Mouse (Mus musculus): ENCODE data around the gene Dnajb12. TPM values are rescaled to one million over a fixed set of nuclear protein-coding genes. Genes with fewer than 3 reads are reported as not detected.
"Not testable (repeated sequence)": the region's sequence is repeated elsewhere in the genome, so short reads cannot be mapped to it uniquely, and the experiment has no call there.

The Dnajb12 gene
- polyA plus RNA-seq, 1 experiment from 2014 or later: 20.7 TPM

- Histone ChIP-seq H3K9ac (no peak overlapping the region), H3K4me3 (no peak overlapping the region), H3K4me1 (no peaks in the 10 kb centered on the region), H3K9me3 (no peaks in the 10 kb centered on the region), H3K4me2 (no peak overlapping the region), H3K27me3 (no peaks in the 10 kb centered on the region), H3K27ac (no peak overlapping the region), H3K36me3 (peaks cover 6% of the 10 kb centered on the region; the same call in 1 of the 2 replicates)
- no peak for ATAC-seq (ENCODE audit: insufficient number of reproducible peaks, insufficient read depth, low FRiP score, low TSS enrichment, low read depth)
- WGBS: 73% methylated on average over 7 of the region's 7 CpGs
These were observed 30.0 kb upstream of the Dnajb12 start for GRCm38 (mm10) chr10:59849371-59849770.

GRCm38 (mm10) chr10:59857157-59857556, 22.2 kb upstream of the Dnajb12 start:
- H3K36me3 ChIP-seq: no peaks in the 10 kb centered on the region
- no peak overlapping the region for H3K9ac ChIP-seq
- no peak for ATAC-seq (ENCODE audit: insufficient number of reproducible peaks, insufficient read depth, low FRiP score, low TSS enrichment, low read depth)
- H3K4me2 ChIP-seq: no peak overlapping the region
- peaks cover 14% of the 10 kb centered on the region; the same call in 1 of the 2 replicates for H3K4me1 ChIP-seq
- no peaks in the 10 kb centered on the region for H3K27me3 ChIP-seq
- no peaks in the 10 kb centered on the region for H3K9me3 ChIP-seq
- H3K27ac ChIP-seq: no peak overlapping the region
- no peak overlapping the region for H3K4me3 ChIP-seq
- 88% methylated on average over 5 of the region's 5 CpGs for WGBS

GRCm38 (mm10) chr10:59860684-59861083, 18.7 kb upstream of the Dnajb12 start:
- no peaks in the 10 kb centered on the region for H3K9me3 ChIP-seq
- no peak for ATAC-seq (ENCODE audit: insufficient number of reproducible peaks, insufficient read depth, low FRiP score, low TSS enrichment, low read depth)

DNA sequence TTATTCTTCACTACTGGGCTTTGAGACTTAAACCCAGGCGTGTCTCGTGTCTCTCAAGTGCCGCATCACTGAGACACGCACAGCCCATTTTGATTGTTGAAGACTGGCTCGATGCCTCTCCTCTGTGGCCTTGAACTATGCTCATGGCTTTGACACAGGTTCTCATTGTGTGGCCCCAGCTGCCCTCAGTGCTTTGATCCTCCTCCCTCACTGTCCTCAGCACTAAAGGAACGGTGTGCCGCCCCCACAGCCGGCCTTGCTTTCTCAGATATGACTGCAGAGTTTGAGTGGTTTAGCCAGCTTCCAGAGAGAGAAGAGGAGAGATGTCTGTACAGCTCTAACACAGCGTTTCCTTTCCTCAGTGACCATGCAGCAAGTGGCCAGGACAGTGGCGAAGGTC, 18.2 kb upstream of the Dnajb12 start:
- 85% methylated on average over 10 of the region's 10 CpGs for WGBS
- ATAC-seq (ENCODE audit: insufficient number of reproducible peaks, insufficient read depth, low FRiP score, low TSS enrichment, low read depth): no peak

More at GRCm38 (mm10) chr10:59860684-59861083, 18.7 kb upstream of the Dnajb12 start:
- Histone ChIP-seq H3K36me3 (peaks cover 17% of the 10 kb centered on the region), H3K9ac (no peak overlapping the region), H3K27me3 (no peaks in the 10 kb centered on the region), H3K4me2 (no peak overlapping the region), H3K4me3 (no peak overlapping the region), H3K27ac (no peak overlapping the region), H3K4me1 (peaks cover 16% of the 10 kb centered on the region; the same call in 1 of the 2 replicates)
- WGBS: 87% methylated on average over 9 of the region's 9 CpGs

DNA sequence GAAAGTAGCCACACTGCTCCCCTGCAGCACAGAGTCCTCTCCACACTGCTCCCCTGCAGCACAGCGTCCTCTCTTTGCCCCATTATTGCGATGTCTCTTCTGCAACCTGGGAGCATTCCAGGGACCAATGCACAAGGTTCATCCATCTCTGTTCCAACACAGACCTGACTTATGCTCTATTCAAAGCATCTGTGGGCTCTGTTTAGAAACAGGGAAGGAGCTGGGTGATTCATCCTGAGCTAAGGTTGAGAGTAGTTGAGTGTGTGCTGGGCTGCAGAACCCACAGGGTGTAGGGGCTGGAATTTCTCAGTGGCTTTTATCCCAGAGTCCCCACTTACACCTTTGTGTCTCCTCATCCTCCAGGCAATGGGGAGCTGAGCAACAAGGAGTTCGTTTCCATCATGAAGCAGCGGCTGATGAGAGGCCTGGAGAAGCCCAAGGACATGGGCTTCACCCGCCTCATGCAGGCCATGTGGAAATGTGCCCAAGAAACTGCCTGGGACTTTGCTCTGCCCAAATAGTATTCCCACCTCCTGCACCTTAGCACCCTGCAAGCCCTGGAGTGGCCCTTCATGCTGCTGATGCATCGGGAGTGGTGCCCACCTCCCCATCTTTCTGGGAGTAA, 16.4 kb upstream of the Dnajb12 start:
- Histone ChIP-seq H3K4me3 (no peak overlapping the region), H3K9ac (no peak overlapping the region), H3K4me1 (peaks cover 16% of the 10 kb centered on the region; the same call in 1 of the 2 replicates), H3K9me3 (no peaks in the 10 kb centered on the region), H3K4me2 (no peak overlapping the region), H3K36me3 (peaks cover 17% of the 10 kb centered on the region), H3K27ac (no peak overlapping the region), H3K27me3 (no peaks in the 10 kb centered on the region)
- ATAC-seq (ENCODE audit: insufficient number of reproducible peaks, insufficient read depth, low FRiP score, low TSS enrichment, low read depth): no peak
- 84% methylated on average over 6 of the region's 6 CpGs for WGBS

More for the DNA sequence above, 18.2 kb upstream of the Dnajb12 start:
- Histone ChIP-seq H3K36me3 (peaks cover 17% of the 10 kb centered on the region), H3K4me2 (no peak overlapping the region), H3K9ac (no peak overlapping the region), H3K4me1 (peaks cover 16% of the 10 kb centered on the region; the same call in 1 of the 2 replicates), H3K27me3 (no peaks in the 10 kb centered on the region), H3K4me3 (no peak overlapping the region), H3K27ac (no peak overlapping the region), H3K9me3 (no peaks in the 10 kb centered on the region)

GRCm38 (mm10) chr10:59863620-59864019, 15.7 kb upstream of the Dnajb12 start:
- Histone ChIP-seq H3K4me1 (peaks cover 12% of the 10 kb centered on the region; the same call in 1 of the 2 replicates), H3K4me2 (no peak overlapping the region), H3K9ac (no peak overlapping the region), H3K36me3 (peaks cover 17% of the 10 kb centered on the region), H3K4me3 (no peak overlapping the region), H3K9me3 (no peaks in the 10 kb centered on the region), H3K27ac (no peak overlapping the region), H3K27me3 (no peaks in the 10 kb centered on the region)
- no peak for ATAC-seq (ENCODE audit: insufficient number of reproducible peaks, insufficient read depth, low FRiP score, low TSS enrichment, low read depth)
- WGBS: 62% methylated on average over 4 of the region's 4 CpGs

- Histone ChIP-seq H3K9me3 (no peaks in the 10 kb centered on the region), H3K9ac (no peak overlapping the region), H3K36me3 (peaks cover 17% of the 10 kb centered on the region), H3K27ac (no peak overlapping the region), H3K4me1 (peaks cover 5% of the 10 kb centered on the region; the same call in 1 of the 2 replicates), H3K4me2 (no peak overlapping the region), H3K4me3 (no peak overlapping the region), H3K27me3 (no peaks in the 10 kb centered on the region)
- WGBS: 84% methylated on average over 19 of the region's 19 CpGs
- no peak for ATAC-seq (ENCODE audit: insufficient number of reproducible peaks, insufficient read depth, low FRiP score, low TSS enrichment, low read depth)
These were observed 15.0 kb upstream of the Dnajb12 start for GRCm38 (mm10) chr10:59864232-59864875.

DNA sequence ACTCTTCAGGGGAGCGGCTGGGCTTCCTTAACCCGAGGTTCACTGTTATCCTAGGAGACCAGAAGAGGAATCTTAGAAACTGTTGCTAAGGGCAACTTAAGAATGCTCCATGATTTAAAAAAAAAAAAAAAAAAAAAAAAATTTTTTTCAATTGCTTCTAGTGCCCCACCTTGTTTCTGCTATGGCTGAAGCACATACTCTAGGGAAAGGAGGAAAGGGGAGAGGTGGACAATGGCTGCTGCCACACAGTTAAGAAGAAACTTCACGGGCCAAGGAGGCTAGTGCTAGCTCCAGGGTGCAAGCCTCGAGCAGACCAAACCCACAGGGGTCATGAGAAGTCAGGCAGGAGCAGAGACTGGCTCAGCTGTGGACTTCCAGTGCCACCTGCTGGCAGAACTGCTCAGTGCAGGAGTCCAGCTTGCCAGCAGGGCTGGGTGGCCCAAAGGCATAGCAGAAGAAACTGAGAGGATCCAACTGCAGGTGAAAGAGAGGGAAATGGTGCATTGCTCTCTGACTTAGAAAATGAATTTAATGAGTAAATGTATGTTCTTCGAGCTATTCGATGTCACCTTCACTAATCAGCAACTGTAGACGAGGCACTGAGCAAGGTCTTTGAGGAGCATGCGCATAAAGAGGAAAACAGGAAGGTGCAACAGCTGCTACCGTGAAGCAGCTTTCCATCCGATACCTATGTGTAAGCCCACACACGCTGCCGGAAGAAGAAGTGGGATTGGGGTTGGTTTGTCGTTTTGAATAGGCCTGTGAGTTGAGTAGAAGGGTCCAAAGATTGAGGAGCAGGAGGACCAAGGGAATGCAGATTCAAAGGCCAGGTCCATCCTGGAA, 14.3 kb upstream of the Dnajb12 start:
- ATAC-seq (ENCODE audit: insufficient number of reproducible peaks, insufficient read depth, low FRiP score, low TSS enrichment, low read depth): no peak
- H3K27ac ChIP-seq: no peak overlapping the region
- no peaks in the 10 kb centered on the region for H3K9me3 ChIP-seq
- H3K4me3 ChIP-seq: no peak overlapping the region
- H3K9ac ChIP-seq: no peak overlapping the region
- 0 out of 2 replicates have a peak, but pooled peaks cover 2% of the 10 kb centered on the region for H3K4me1 ChIP-seq
- no peaks in the 10 kb centered on the region for H3K27me3 ChIP-seq
- no peak overlapping the region for H3K4me2 ChIP-seq
- peaks cover 17% of the 10 kb centered on the region for H3K36me3 ChIP-seq
- 37% methylated on average over 13 of the region's 13 CpGs for WGBS

DNA sequence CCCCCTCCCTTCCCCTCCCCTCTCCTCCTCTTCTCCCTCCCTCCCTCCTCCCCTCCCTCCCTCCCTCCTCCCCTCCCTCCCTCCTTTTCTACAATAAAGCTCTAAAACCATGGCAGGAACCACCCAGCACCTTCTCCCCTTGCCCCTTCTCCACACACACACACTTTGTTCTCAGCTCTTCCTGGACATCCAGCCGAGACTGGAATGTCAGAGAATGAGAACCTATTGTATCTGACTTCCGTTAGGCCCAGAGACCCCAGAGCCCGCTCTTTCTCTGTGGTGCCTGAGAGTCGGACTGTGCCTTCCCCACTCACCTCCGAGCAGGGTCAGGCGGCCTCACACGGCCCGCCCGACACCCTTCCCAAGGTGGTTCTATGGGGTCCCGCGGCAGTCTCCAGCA, 11.1 kb upstream of the Dnajb12 start:
- 54% methylated on average over 11 of the region's 11 CpGs for WGBS
- no peak overlapping the region for H3K27ac ChIP-seq
- no peaks in the 10 kb centered on the region for H3K27me3 ChIP-seq
- peaks cover 14% of the 10 kb centered on the region for H3K36me3 ChIP-seq
- no peaks in the 10 kb centered on the region for H3K9me3 ChIP-seq
- no peak for ATAC-seq (ENCODE audit: insufficient number of reproducible peaks, insufficient read depth, low FRiP score, low TSS enrichment, low read depth)
- H3K9ac ChIP-seq: no peak overlapping the region
- no peak overlapping the region for H3K4me3 ChIP-seq
- H3K4me2 ChIP-seq: no peak overlapping the region
- H3K4me1 ChIP-seq: 0 out of 2 replicates have a peak, but pooled peaks cover 2% of the 10 kb centered on the region

- Histone ChIP-seq H3K9me3 (no peaks in the 10 kb centered on the region), H3K4me2 (no peak overlapping the region), H3K27me3 (no peaks in the 10 kb centered on the region), H3K36me3 (no peaks in the 10 kb centered on the region), H3K27ac (no peak overlapping the region), H3K4me1 (no peaks in the 10 kb centered on the region), H3K4me3 (no peak overlapping the region), H3K9ac (no peak overlapping the region)
- ATAC-seq (ENCODE audit: insufficient number of reproducible peaks, insufficient read depth, low FRiP score, low TSS enrichment, low read depth): no peak
- 86% methylated on average over 6 of the region's 6 CpGs for WGBS
These were observed 9.3 kb upstream of the Dnajb12 start for GRCm38 (mm10) chr10:59870038-59870437.

DNA sequence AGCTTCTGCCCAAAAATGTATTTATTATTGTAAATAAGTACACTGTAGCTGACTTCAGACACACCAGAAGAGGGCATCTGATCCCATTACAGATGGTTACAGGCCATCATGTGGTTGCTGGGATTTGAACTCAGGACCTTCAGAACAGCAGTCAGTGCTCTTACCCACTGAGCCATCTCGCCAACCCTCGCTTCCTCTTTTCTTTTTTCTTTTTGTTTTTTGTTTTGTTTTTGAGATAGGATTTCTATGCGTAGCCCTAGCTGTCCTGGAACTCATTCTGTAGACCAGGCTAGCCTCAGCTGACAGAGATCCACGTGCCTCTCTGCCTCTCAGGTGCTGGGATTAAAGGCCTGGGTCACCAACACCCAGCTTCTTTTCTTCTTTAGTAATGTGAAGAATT, 6.7 kb upstream of the Dnajb12 start:
- H3K9me3 ChIP-seq; H3K4me2 ChIP-seq; H3K27ac ChIP-seq; ATAC-seq (ENCODE audit: insufficient number of reproducible peaks, insufficient read depth, low FRiP score, low TSS enrichment, low read depth); H3K36me3 ChIP-seq; H3K4me1 ChIP-seq; H3K4me3 ChIP-seq; H3K9ac ChIP-seq; H3K27me3 ChIP-seq: not testable (repeated sequence)
- 80% methylated on average over 4 of the region's 4 CpGs for WGBS
